Mouse (Mus musculus): ENCODE measurements around the gene Ccdc151. TPM values are rescaled to one million over a fixed set of nuclear protein-coding genes. Genes with fewer than 3 reads are reported as not detected.

Gene Ccdc151
- polyA plus RNA-seq, 1 experiment from 2014 or later, result 0.52 TPM

GRCm38 (mm10) chr9:21958372-21958771 lies 44.1 kb downstream of the Ccdc151 start:
- no peak for DNase-seq (ENCODE audit: low spot score)

GRCm38 (mm10) chr9:21955570-21956281 lies 46.7 kb downstream of the Ccdc151 start, which contains the start of gene Swsap1:
Swsap1 (plus strand) TSS chr9:21955755.
- DNase-seq (ENCODE audit: low spot score), result peak; percentile 99

DNA sequence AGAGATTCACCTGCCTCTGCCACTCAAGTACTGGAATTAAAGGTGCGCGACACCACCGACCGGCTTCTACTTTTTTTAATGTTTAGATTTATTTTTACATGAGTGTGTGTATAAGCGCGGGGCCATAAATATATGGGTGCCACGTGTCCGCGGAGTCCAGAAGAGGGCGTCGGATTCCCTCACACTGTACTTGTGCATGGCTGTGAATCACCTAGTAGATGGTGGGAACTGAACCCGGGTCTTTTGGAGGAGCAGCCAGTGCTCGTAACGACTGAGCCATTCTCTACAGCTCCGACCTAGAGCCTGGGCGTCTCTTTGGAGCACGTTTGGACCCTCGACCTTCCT lies 47.2 kb downstream of the Ccdc151 start:
- DNase-seq (ENCODE audit: low spot score), result no peak

DNA sequence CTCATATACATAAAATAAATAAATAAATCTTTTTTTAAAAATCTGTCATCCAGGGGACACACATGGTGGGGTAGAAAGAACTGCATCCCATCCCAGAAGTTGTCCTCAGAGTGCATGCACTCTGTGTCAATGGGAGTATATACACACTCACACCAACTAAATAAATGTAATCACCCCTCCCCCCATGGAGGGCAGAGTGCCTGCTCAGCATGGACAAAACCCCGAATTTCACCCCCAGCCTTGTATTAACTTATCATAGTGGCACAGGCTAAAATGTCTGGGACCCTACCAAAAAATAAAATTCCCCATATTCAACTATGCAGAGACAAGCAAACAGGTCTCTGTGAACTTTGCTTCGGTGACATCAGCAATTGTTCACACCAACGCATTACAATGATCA lies 47.8 kb downstream of the Ccdc151 start:
- DNase-seq (ENCODE audit: low spot score), result no peak

DNA sequence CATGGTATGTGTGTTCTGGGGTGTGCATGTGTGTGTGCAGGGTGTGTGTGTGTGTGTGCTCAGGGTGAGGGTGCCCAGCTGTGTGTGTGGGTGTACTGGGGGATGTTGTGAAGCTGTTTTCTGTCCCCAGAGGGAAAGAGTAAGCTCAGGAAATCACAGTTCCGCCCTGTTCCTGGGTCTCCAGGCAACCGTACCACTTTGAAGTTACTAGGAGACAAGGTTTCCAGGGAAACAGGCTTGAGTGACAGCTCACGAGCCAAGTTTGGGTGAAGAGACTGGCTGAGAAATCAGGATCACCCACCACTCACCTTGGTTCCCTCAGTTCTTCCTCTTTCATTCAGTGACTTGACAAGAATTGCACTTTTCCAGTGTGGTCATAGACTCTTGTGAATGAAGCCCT lies 48.8 kb downstream of the Ccdc151 start:
- no peak for DNase-seq (ENCODE audit: low spot score)

GRCm38 (mm10) chr9:21951977-21952376 lies 50.5 kb downstream of the Ccdc151 start:
- DNase-seq (ENCODE audit: low spot score), result no peak

DNA sequence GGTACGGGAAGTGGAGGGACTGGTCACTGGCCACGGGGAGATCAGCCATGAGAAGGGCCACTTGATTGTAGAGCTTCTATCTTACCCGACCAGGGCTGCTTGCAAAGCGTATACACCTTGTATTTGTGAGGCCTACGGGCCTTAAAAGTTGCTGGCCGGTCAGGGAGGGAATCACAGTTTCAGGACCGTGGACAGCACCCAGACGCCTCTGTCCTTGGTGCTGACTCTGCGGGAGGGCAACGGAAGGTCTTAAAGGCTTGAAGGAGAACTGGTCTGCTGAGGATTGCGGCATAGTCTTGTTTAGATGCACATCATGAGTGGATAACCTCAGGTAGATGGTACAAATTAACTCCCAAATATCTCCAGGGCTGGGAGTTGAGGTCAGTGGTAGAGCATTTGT lies 52.1 kb downstream of the Ccdc151 start:
- DNase-seq (ENCODE audit: low spot score), result peak; percentile 77

DNA sequence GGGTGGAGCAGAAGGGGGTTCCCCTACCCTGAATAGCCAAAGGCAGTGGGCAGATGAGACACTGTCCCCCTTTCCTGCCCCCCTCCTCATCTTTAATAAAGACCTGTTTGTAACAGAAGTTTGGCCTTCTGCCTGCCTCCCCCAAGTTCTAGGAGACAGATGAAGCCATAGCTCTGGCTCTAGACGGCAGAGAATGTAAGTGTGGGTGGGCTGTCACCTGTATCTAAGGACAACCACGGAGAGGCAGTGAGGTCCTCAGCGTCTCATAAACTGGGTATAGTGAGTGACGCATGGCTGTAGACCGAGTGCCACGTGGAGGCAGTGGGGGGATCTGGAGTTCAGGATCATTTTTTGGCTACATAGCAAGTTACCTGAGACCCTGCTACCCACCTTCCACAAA lies 53.6 kb downstream of the Ccdc151 start:
- no peak for DNase-seq (ENCODE audit: low spot score)

GRCm38 (mm10) chr9:21948146-21948545 lies 54.3 kb downstream of the Ccdc151 start:
- DNase-seq (ENCODE audit: low spot score), result no peak

DNA sequence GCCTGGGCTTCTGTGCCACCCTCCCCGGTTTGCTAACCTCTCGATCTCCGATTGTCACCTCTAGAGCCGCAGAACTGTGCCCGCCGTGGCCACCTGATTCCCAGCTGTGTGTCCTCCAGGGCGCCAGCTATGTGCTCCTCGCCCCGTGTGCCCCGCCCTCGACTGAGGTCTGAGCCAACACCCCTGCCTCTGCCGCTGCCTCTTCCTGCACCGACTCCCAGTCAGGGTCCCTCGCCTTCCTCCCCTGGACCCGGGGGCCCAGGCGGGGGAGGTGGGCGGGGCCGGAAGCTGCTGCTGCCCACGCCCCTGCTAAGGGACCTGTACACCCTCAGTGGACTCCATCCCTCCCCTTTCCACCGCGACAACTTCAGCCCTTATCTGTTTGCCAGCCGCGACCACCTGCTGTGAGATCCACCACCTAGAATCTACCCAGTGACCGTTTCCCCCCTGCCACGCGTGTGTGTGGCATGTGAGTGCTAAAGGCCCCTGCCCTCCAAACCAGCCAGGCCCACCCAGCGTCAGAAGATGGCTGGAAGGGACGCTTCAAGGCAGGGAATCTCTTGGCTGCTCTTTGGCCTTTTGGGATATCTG lies 54.8 kb downstream of the Ccdc151 start:
- DNase-seq (ENCODE audit: low spot score), result no peak

GRCm38 (mm10) chr9:21944267-21944666 lies 58.2 kb downstream of the Ccdc151 start:
- DNase-seq (ENCODE audit: low spot score), result no peak

DNA sequence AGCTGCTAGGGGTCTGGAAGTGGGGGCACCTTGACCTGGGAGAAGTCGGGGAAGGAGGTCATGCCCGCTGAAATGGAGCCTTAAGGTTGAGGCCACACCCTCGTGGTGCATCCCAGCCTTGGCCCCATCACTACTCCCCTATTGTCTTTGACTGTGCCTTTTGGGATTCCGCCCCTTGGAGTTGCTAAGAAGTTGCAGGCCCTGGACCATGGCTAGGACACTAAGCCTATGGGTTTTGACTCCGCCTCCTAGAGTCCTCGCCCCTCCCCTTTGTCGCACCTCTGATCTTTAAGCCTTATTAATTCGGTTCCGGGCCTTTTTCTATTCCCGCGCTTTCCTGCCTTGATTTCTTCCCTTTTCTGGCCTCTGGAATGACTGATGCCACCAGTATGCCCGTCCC lies 58.8 kb downstream of the Ccdc151 start:
- no peak for DNase-seq (ENCODE audit: low spot score)

- DNase-seq (ENCODE audit: low spot score), result no peak
Measured at GRCm38 (mm10) chr9:21943046-21943445, 59.4 kb downstream of the Ccdc151 start.

Other genes starting within 250 kb of the Ccdc151 start
- gene Spc24, start 242.3 kb downstream of the Ccdc151 start, polyA plus RNA-seq (2015; fragmentation: Nextera tagmentation; extraction: Ambion mirVana), result 136 and 144 TPM in 2 replicates
- gene Kank2, start 203.9 kb downstream of the Ccdc151 start, polyA plus RNA-seq (2015; fragmentation: Nextera tagmentation; extraction: Ambion mirVana), result 1.8 and 2.0 TPM in 2 replicates
- gene Angptl8, start 167.1 kb downstream of the Ccdc151 start, polyA plus RNA-seq (2015; fragmentation: Nextera tagmentation; extraction: Ambion mirVana), result 0.16 TPM in 1 of 2 replicates, not detected in the other
- gene Dock6, start 150.0 kb downstream of the Ccdc151 start, polyA plus RNA-seq (2015; fragmentation: Nextera tagmentation; extraction: Ambion mirVana), result 5.3 and 5.9 TPM in 2 replicates
- 14.3 and 14.7 TPM in 2 replicates for gene Rab3d, start 84.4 kb downstream of the Ccdc151 start, polyA plus RNA-seq (2015; fragmentation: Nextera tagmentation; extraction: Ambion mirVana)
- 0.24 and 0.40 TPM in 2 replicates for gene Ccdc159, start 75.2 kb downstream of the Ccdc151 start, polyA plus RNA-seq (2015; fragmentation: Nextera tagmentation; extraction: Ambion mirVana)
- gene Tmem205, start 75.1 kb downstream of the Ccdc151 start, polyA plus RNA-seq (2015; fragmentation: Nextera tagmentation; extraction: Ambion mirVana), result 29.6 and 31.1 TPM in 2 replicates
- 0.36 and 0.51 TPM in 2 replicates for gene Plppr2, start 65.6 kb downstream of the Ccdc151 start, polyA plus RNA-seq (2015; fragmentation: Nextera tagmentation; extraction: Ambion mirVana)
- 5.3 and 5.9 TPM in 2 replicates for gene Swsap1, start 46.9 kb downstream of the Ccdc151 start, polyA plus RNA-seq (2015; fragmentation: Nextera tagmentation; extraction: Ambion mirVana)
- gene Epor, start 39.1 kb downstream of the Ccdc151 start, polyA plus RNA-seq (2015; fragmentation: Nextera tagmentation; extraction: Ambion mirVana), result 2.5 and 3.1 TPM in 2 replicates
- gene Rgl3, start 13.2 kb downstream of the Ccdc151 start, polyA plus RNA-seq (2015; fragmentation: Nextera tagmentation; extraction: Ambion mirVana), result 2.8 and 3.8 TPM in 2 replicates
- gene Prkcsh, start 172 bp upstream of the Ccdc151 start, polyA plus RNA-seq (2015; fragmentation: Nextera tagmentation; extraction: Ambion mirVana), result 68.5 and 72.8 TPM in 2 replicates
- 0.04 and 0.16 TPM in 2 replicates for gene Elavl3, start 49.4 kb upstream of the Ccdc151 start, polyA plus RNA-seq (2015; fragmentation: Nextera tagmentation; extraction: Ambion mirVana)
- not detected in 2 replicates for gene Gm49318, start 68.6 kb upstream of the Ccdc151 start, polyA plus RNA-seq (2015; fragmentation: Nextera tagmentation; extraction: Ambion mirVana)
- gene Zfp653, start 68.7 kb upstream of the Ccdc151 start, polyA plus RNA-seq (2015; fragmentation: Nextera tagmentation; extraction: Ambion mirVana), result 8.0 and 9.6 TPM in 2 replicates
- gene Ecsit, start 82.8 kb upstream of the Ccdc151 start, polyA plus RNA-seq (2015; fragmentation: Nextera tagmentation; extraction: Ambion mirVana), result 44.7 and 44.8 TPM in 2 replicates
- gene Cnn1, start 96.6 kb upstream of the Ccdc151 start, polyA plus RNA-seq (2015; fragmentation: Nextera tagmentation; extraction: Ambion mirVana), result 1.4 and 2.9 TPM in 2 replicates
- gene Elof1, start 114.5 kb upstream of the Ccdc151 start, polyA plus RNA-seq (2015; fragmentation: Nextera tagmentation; extraction: Ambion mirVana), result 174 and 178 TPM in 2 replicates
- gene Acp5, start 133.1 kb upstream of the Ccdc151 start, polyA plus RNA-seq (2015; fragmentation: Nextera tagmentation; extraction: Ambion mirVana), result 135 TPM in 2 replicates
- gene Pigyl, start 154.2 kb upstream of the Ccdc151 start, polyA plus RNA-seq (2015; fragmentation: Nextera tagmentation; extraction: Ambion mirVana), result 105 and 111 TPM in 2 replicates
- gene Zfp872, start 185.5 kb upstream of the Ccdc151 start, polyA plus RNA-seq (2015; fragmentation: Nextera tagmentation; extraction: Ambion mirVana), result 0.27 and 0.61 TPM in 2 replicates
- gene Zfp809, start 223.1 kb upstream of the Ccdc151 start, polyA plus RNA-seq (2015; fragmentation: Nextera tagmentation; extraction: Ambion mirVana), result 17.9 and 19.9 TPM in 2 replicates

Measured in thymus, postnatal 0 days (tissue).